Mouse (Mus musculus): Measurements from ENCODE around the gene Krcc1.
"Not testable (repeated sequence)": the region's sequence is repeated elsewhere in the genome, so short reads cannot be mapped to it uniquely, and the experiment has no call there.

The Krcc1 gene

DNA sequence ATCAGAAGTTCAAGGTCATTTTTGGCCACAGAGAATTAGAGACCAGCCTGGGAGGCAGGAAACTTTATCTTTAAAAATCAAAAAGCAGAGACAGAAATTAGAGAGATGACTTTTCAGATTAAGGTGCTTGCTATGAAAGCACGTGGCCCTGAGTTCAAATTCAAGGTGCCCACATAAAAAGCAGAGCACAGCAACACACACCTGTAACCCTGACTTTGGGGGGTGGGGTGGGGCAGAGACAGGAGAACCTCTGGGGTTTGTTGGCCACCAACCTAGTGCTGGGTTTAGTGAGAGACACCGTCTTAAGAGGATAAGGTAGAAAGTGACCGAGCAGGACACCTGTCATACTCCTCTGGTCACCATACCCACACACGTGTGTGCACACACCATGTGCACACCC is 60.0 kb downstream of the Krcc1 start:
- not testable (repeated sequence) for DNase-seq (ENCODE audit: low spot score in 2 of 2)

DNA sequence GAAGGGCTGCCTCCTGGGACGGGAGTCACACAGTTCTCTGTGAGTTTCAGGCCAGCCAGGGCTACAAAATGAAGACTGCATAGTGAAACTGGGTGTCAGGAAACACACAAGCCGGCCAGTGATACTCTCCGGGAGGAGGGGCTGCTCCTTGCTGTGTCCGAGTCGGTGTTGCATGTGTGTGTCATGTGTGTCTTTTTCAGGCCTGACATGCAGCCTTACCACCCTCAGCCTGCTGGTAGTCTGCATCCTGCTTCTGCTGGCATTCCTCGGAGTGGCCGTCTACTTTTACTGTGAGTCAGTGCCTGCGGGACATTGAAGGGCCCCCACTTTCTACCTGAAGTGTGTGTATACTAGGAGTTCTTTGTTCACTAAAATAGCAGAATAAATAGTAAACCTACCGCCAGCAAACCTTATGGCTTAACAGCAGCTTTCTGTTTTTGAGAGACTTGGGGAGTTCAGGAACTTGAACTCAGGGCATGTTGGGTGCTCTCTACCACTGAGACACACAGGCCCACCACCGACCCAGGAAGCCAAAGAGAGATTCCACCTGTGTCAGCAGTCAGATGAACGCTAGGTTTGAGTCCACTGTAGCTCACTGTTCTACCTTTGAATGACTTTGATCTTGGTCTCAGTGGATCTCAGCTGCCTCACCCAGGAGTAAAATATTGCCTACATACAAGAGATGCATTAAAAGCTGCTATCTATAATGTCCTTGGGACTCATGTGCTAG is 60.9 kb downstream of the Krcc1 start:
- no peak for DNase-seq (ENCODE audit: low spot score in 2 of 2)

DNA sequence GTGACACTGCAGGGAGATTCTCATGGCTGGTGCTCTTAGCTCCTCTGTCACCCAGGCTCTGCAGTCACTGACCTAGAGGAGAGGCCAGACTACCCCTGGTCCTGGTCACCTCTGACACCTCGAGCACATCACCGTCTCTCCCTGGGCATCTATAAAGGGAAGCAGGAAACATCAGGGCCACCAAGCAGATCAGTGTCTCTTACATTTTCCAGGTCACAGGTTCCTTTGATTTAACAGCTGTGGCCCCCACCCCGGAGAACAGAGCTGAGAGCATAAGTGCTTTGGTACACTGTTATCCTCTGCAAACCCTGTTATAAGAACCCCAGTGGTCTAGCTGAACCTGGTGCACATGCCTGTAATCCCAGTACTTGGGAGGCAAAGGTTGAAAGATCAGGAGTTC is 61.6 kb downstream of the Krcc1 start:
- DNase-seq (ENCODE audit: low spot score in 2 of 2) = no peak

DNA sequence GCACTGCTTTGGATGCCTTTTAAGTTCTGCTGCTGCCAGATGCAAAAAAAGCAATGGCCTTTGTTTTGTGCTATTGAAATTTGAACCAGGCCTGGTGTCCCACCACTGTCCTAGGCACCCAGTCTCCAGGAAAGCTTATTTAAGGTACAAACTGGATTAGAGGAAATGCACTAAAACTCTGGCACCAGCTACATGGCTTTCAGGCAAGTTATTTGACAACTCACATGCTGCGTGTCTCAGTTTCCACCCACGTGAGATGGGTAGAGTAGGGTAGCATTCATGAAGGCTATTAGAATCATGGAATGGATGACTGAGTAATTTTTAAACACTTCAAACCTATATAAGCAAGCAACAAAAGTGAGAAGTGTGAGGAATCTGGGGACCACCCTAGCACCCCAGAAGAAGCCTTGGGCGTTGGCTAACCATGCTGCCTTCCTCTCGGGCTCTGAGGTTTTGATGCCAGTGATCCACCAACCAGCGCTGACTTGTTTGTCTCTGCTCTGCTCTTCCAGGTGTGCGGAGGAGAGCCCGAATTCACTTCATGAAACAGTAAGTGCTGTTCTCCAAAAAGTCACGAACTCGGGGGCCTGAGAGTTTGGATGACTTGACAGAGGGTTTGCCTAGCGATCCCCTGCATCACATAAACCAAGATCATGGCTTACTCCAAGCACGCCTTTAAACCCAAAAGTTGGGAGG is 62.2 kb downstream of the Krcc1 start:
- DNase-seq (ENCODE audit: low spot score in 2 of 2) = no peak
